Mouse (Mus musculus) liver, postnatal 0 days (tissue): ENCODE measurements around the gene Rnaseh1.

Experiments
- CTCF ChIP-seq: sonication (generic); IDR thresholded peaks from 2 replicates; pipeline ENCODE4 v1.5.1; 2016; ENCODE audit warnings: antibody characterized with exemption, low read depth
- EP300 ChIP-seq: IDR thresholded peaks from 2 replicates; pipeline ENCODE4 v1.6.1; 2016; ENCODE audit warnings: antibody characterized with exemption, low read depth, mild to moderate bottlenecking

- TF ChIP-seq CTCF (no peak), EP300 (no peak)
Observed at GRCm38 (mm10) chr12:28675925-28676209, 26.5 kb downstream of the Rnaseh1 start.
